Mouse (Mus musculus) frontal cortex, adult 2 months (tissue): ENCODE data around the gene Gm28230. TPM values are rescaled to one million over a fixed set of nuclear protein-coding genes. Genes with fewer than 3 reads are reported as not detected.

Source experiments
- DNase-seq, 2 experiments: peaks; one replicate each; pipeline ENCODE4 v3.0.0; 2022; ENCODE audit warnings: low spot score in 1 of 2; ENCODE audit errors: extremely low spot score in 1 of 2
- polyA plus RNA-seq: library from polyadenylated mRNA; depleted of rRNA; stranded (reverse); fragments of >200 nt; gene quantifications from 2 replicates; pipeline ENCODE4 v1.2.3, GENCODE M21; 2012; rRNA removed

Gm28230 gene
- polyA plus RNA-seq, 1 experiment, result not detected

- DNase-seq, result no peak
These were observed 33.6 kb downstream of the Gm28230 start for GRCm38 (mm10) chr2:74760146-74760545.

- no peak for DNase-seq
These were observed 35.4 kb downstream of the Gm28230 start for GRCm38 (mm10) chr2:74761941-74762340.

GRCm38 (mm10) chr2:74762522-74763244 lies 36.2 kb downstream of the Gm28230 start, which contains the start of gene Hoxd1:
Gene Hoxd1 (plus strand): TSS chr2:74762980.
- DNase-seq, result no peak

- DNase-seq, result no peak
These were observed 36.8 kb downstream of the Gm28230 start for GRCm38 (mm10) chr2:74763245-74763735.

GRCm38 (mm10) chr2:74763976-74764375 lies 37.4 kb downstream of the Gm28230 start:
- no peak for DNase-seq

- peak; percentile 25 to 42 for DNase-seq
These were observed 47.8 kb downstream of the Gm28230 start for GRCm38 (mm10) chr2:74774359-74774758.

- peak in 1 of 2 experiments; percentile 13 for DNase-seq
These were observed 51.2 kb downstream of the Gm28230 start for GRCm38 (mm10) chr2:74777536-74778275.

- DNase-seq, result no peak
These were observed 54.9 kb downstream of the Gm28230 start for GRCm38 (mm10) chr2:74781386-74781785.

GRCm38 (mm10) chr2:74795531-74795930 lies 69.0 kb downstream of the Gm28230 start:
- DNase-seq, result no peak

Other genes starting within 250 kb of the Gm28230 start
- gene Lnpk, start 147.3 kb upstream of the Gm28230 start, polyA plus RNA-seq, result 28.6 and 29.3 TPM in 2 replicates
- gene Evx2, start 67.2 kb upstream of the Gm28230 start, polyA plus RNA-seq, result not detected in 2 replicates
- gene Hoxd13, start 58.4 kb upstream of the Gm28230 start, polyA plus RNA-seq, result not detected in 2 replicates
- gene Hoxd12, start 51.7 kb upstream of the Gm28230 start, polyA plus RNA-seq, result not detected in 2 replicates
- not detected in 2 replicates for gene Hoxd11, start 47.2 kb upstream of the Gm28230 start, polyA plus RNA-seq
- gene Hoxd10, start 34.8 kb upstream of the Gm28230 start, polyA plus RNA-seq, result not detected in 2 replicates
- gene Hoxd9, start 29.0 kb upstream of the Gm28230 start, polyA plus RNA-seq, result 0.04 and 0.11 TPM in 2 replicates
- gene Hoxd8, start 22.1 kb upstream of the Gm28230 start, polyA plus RNA-seq, result 0.04 and 0.06 TPM in 2 replicates
- not detected in 2 replicates for gene Hoxd3, start 14.8 kb upstream of the Gm28230 start, polyA plus RNA-seq
- gene Hoxd4, start 14.8 kb upstream of the Gm28230 start, polyA plus RNA-seq, result not detected in 2 replicates
- gene Hoxd1, start 36.3 kb downstream of the Gm28230 start, polyA plus RNA-seq, result 0.08 and 0.13 TPM in 2 replicates
- gene Mtx2, start 99.1 kb downstream of the Gm28230 start, polyA plus RNA-seq, result 48.1 and 51.2 TPM in 2 replicates